Mouse (Mus musculus): Measurements from ENCODE around the gene Spock1. TPM values are rescaled to one million over a fixed set of nuclear protein-coding genes. Genes with fewer than 3 reads are reported as not detected.
A peak's percentile ranks its signal among the peaks of the same experiment; 100 is the strongest.

Spock1 gene
- total RNA-seq, 1 experiment, result 0.40 TPM

DNA sequence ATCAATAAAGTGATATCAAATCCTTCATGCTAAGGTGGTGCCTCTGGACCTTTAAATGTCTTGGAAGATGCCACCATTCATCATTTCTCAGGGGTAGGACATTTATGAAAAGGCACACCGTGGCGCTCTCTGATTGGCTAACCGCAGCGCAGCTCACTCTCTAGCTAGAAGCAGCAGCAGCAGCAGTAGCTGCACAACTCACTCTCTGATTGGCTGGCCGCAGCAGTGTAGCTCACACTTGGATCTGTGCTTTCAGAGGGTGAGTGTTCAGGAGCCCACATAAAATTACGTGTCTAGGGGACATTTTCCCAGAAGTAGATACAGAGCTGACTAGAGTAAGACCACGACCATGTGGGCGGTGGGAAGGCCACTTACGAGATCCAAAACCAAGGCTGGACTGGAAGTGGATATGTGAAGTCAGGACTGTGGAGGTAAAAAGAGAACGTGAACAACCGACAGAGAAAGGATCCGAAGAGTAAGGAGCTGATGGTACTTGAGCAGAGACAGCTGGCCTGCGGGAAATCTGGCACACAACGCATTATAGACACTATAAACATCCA, 535.9 kb downstream of the Spock1 start:
- peak overlapping the region; percentile 20; the same call in 1 of the 2 replicates for H3K9ac ChIP-seq (ENCODE audit: insufficient read depth, low read depth, low read length, poor library complexity, severe bottlenecking)
- H3K27ac ChIP-seq (ENCODE audit: insufficient read depth, low read depth, low read length, poor library complexity, severe bottlenecking), result no peak overlapping the region
- H3K4me3 ChIP-seq (ENCODE audit: insufficient read depth in 1 of 2, low read depth in 1 of 2, low read length in 2 of 2, poor library complexity in 1 of 2, severe bottlenecking in 1 of 2), result peak overlapping the region; percentile 39 to 41
- H3K36me3 ChIP-seq (ENCODE audit: control insufficient read depth, insufficient read depth, low read length, poor library complexity, severe bottlenecking), result no peaks in the 10 kb centered on the region
- peaks cover 0 to 11% of the 10 kb centered on the region in 2 experiments; a peak in 2 of 4 replicates for H3K4me1 ChIP-seq (ENCODE audit: control insufficient read depth in 2 of 2, insufficient read depth in 2 of 2, low read length in 2 of 2, poor library complexity in 1 of 2)
- no peaks in the 10 kb centered on the region for H3K9me3 ChIP-seq (ENCODE audit: control insufficient read depth, insufficient read depth, low read depth, low read length)
- in situ Hi-C loops (cut with MboI; ENCODE audit: low sequenced_read_pairs in 2 of 2, unreplicated experiment in 2 of 2), result no loop called here
- TF ChIP-seq HCFC1 (IDR thresholded peaks at IDR 0.05; ENCODE audit: borderline replicate concordance, insufficient read depth, low read length) (no peak), ZNF384 (IDR thresholded peaks at IDR 0.05; ENCODE audit: low read depth, low read length) (no peak), ZC3H11A (IDR thresholded peaks at IDR 0.05; ENCODE audit: borderline replicate concordance, low read depth, low read length) (no peak), CHD2 (IDR thresholded peaks at IDR 0.05; ENCODE audit: low read depth, low read length) (no peak)
- no peak for DNase-seq (ENCODE audit: low read depth, low spot score)

Other genes with a start within 250 kb of the Spock1 start
- 0.63 and 0.67 TPM in 2 replicates for gene Klhl3, start 205.3 kb upstream of the Spock1 start, total RNA-seq (2012; rRNA removed)
- gene Hnrnpa0, start 220.2 kb upstream of the Spock1 start, total RNA-seq (2012; rRNA removed), result 84.4 and 93.8 TPM in 2 replicates
- 9.6 and 11.3 TPM in 2 replicates for gene Idnk, start 249.3 kb upstream of the Spock1 start, total RNA-seq (2012; rRNA removed)

Data from ES-E14 (cell line).